Mouse (Mus musculus): ENCODE measurements around the gene Irf2.
"Not testable (repeated sequence)": the region's sequence is repeated elsewhere in the genome, so short reads cannot be mapped to it uniquely, and the experiment has no call there.

Gene Irf2

DNA sequence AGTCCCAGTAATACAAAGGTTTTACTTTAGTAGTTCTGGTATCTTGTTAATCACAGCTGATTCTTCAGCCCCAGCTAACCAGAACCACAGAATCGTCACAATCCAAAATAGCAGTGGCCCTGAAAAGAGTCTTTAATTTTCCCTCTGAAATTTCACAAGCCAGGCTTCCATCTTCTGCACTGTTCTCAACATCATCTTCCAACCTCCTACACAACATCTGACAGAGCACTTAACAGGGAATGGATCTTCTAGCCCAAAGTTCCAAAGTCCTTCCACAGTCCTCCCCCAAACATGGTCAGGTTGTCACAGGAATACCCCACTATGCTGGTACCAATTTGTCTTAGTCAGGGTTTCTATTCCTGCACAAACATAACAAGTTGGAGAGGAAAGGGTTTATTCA lies 9.9 kb upstream of the Irf2 start:
- DNase-seq, result not testable (repeated sequence)

- DNase-seq, result no peak
Measured at GRCm38 (mm10) chr8:46732381-46732915, 7.1 kb upstream of the Irf2 start.

DNA sequence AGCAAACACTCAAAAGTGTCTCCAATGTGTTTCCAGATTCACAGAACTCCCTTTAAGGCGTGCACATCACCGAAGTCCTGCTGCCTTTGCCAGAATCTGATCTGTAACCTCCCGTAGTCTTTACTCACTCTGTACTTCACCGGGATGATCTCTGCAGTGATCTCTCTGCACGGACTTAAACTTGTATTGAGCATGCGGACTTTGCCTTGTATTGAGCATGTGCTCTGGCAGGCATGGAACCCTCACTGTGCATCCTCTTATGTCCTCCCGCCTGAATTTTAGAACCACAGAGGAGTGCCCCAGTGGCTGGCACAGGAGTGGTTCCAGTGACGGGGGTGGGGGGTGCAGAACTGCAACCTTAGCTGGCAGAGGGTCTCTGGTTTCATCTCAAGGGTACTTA lies 5.9 kb upstream of the Irf2 start:
- no peak for DNase-seq

GRCm38 (mm10) chr8:46735505-46735904 lies 4.0 kb upstream of the Irf2 start:
- peak; percentile 40 for DNase-seq

- DNase-seq, result peak; percentile 61
Measured at GRCm38 (mm10) chr8:46736260-46736659, 3.3 kb upstream of the Irf2 start.

GRCm38 (mm10) chr8:46737421-46737820 lies 2.1 kb upstream of the Irf2 start:
- DNase-seq, result no peak

- no peak for DNase-seq
Measured at GRCm38 (mm10) chr8:46737907-46738306, 1.6 kb upstream of the Irf2 start.

- DNase-seq, result peak; percentile 33
Measured at GRCm38 (mm10) chr8:46738601-46739000, 931 bp upstream of the Irf2 start.

- DNase-seq, result peak; percentile 57
Measured at GRCm38 (mm10) chr8:46739956-46740512, 502 bp downstream of the Irf2 start.

DNA sequence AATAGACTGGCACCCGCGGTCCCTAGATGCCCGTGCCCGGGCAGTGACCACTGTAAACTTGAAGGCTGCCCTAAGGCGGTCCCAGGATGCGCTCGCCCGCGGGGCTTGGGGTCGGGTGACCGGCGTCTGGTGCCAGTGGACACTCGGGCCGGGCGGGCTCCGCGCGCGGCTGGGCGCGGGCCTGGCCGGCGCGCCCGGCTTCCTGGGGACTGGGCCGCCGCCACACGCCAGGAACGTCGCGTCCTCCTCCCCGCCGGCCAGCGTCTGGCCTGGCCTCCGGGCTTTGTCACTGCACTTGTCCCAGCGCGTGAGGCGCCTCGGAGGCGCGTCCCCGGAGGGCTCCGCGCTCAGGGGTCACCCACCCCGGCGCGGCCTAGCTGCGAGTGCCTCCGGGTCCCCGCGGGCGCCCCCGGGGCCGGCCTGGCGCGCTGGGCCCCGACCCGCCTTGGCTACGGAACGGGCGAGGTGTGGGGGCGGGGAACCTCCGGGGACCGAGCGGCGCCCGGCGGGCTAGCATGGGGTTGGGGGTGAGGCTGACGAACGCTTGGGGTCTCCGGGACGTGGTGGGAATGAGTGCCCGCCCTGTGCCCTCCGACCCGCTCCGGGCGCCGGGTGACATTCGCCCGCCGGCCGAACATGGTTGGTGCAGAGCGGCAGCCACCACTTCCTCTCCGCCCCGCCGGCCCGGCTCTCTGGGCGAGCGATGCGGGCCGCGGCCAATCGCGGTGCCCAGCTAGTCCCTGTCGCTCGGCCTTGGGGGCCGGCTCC lies 1.2 kb downstream of the Irf2 start:
- DNase-seq, result peak; percentile 82

GRCm38 (mm10) chr8:46741281-46741791 lies 1.8 kb downstream of the Irf2 start:
- DNase-seq, result peak; percentile 62

- no peak for DNase-seq
Measured at GRCm38 (mm10) chr8:46741991-46742690, 2.6 kb downstream of the Irf2 start.

DNA sequence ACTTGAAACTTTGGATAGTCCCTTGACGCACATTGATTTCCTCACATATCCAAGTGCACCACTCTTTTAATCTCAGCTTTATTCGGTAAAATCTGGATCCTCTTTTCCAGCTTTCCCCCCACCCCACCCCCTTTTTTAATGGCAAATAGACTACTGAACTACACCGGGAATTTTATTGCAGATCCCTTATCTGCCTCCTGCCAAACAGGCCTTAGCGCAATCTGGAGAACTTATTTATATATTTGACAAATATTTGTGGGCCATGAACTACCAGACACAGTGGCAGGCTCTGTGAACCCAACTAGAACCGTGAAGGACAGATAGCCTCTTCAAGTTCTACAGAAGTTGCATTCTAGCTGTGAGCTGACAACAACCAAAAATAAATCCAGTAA lies 3.2 kb downstream of the Irf2 start:
- DNase-seq, result no peak

- DNase-seq, result no peak
Measured at GRCm38 (mm10) chr8:46745464-46745863, 5.9 kb downstream of the Irf2 start.

- DNase-seq, result peak; percentile 63
Measured at GRCm38 (mm10) chr8:46747311-46747980, 7.9 kb downstream of the Irf2 start.

DNA sequence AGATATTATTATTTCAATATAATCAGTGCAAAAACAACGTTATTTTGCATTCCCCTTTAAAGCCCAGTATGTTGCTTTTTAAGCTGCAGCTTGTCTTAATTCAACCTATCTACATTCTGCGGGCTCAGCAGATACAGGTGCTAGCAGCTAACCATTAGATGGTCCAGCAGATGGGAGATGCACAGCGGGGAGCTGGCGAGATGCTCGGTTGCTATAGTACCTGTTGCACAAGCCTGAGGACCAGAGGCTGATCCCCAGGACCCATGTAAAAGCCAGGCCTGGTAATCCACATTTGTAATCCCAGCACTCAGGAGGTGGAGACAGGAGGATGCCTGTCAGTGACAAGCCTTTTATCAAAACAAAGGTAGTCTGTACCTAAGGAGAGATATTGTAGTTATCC lies 10.5 kb downstream of the Irf2 start:
- no peak for DNase-seq

- no peak for DNase-seq
Measured at GRCm38 (mm10) chr8:46750566-46750965, 11.0 kb downstream of the Irf2 start.

DNA sequence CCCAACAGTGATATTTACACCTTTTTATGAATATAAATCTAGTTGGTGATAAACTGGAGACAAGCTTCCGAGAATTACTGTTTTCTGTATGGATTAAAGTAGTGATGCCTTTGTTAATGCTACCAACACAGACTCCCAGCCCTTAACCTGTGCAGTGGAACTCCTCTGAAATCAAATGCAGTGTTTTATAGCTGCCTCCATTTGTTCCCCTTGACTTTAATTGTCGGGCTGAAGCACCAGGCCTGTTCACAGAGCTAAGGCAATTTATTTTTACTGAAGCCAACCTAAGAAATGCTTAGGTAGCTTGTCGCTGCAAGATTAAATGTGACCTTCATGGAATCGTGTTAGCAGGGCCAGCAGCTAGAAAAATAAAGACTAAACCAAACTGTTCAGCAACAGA lies 11.6 kb downstream of the Irf2 start:
- no peak for DNase-seq

DNA sequence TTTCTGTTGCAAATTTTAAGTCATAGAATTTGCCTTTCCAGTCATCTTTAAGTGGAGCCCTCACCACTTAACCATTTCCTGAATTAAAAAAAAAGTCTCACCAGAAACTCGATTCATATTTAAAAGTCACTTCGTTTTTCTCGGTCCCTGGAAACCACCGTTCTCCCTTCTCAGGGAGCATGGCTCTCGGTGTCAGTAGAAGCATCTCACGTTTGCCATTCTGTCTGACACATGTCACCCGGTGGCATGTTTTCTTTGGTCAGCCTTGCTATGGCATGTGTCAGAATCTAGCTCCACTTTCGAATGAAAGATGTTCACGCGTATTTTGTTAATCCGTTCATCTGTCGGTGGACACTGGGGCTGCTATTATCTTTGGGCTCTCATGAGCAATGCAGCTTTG lies 13.5 kb downstream of the Irf2 start:
- DNase-seq, result no peak

DNA sequence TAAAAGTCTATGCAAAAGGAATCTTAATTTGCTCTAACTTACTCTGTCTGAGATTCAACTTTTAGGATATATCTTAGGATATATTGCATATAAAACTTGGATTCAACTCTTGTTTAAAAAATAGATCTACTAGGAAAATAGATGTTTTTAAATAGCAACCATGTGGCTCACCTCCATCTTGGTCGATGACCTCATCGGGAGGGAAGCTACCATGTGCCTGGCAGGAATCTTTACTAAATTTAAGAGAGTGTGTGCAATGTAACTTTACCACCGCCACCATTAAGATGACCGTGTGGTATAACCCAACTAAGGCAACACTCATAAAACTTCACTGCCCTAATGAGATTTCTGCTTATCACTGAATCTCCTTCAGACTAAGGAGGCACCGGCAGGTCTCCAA lies 14.8 kb downstream of the Irf2 start:
- DNase-seq, result no peak

- DNase-seq, result no peak
Measured at GRCm38 (mm10) chr8:46755731-46756333, 16.3 kb downstream of the Irf2 start.

DNA sequence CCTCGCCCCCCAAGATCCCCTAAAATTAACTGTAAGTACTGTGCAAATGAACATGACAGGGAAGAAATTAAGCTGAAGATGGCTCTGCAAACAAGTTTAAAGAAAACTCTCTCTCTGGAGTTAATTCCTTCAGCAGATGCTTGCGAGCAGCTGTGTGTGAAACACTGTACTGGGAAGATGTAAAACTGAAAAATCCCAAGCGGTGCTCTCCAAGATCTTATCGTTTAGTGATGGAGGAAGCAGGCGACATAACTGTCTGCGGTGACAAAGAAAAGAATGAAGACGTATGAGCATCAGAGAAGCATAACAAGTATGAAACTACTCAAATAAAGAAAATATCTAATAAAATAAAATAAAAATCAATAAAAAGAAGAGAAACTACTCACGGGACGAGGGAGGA lies 18.1 kb downstream of the Irf2 start:
- DNase-seq, result no peak

- no peak for DNase-seq
Measured at GRCm38 (mm10) chr8:46758131-46758530, 18.6 kb downstream of the Irf2 start.
